Mouse (Mus musculus) liver, embryonic 14.5 days (tissue): ENCODE measurements around the gene Naaladl1. TPM values are rescaled to one million over a fixed set of nuclear protein-coding genes. Genes with fewer than 3 reads are reported as not detected.

Experiments
- ATAC-seq: fragments of 200-750 bp; cut with Nextera tagmentation; 2 replicates; pipeline ENCODE4 v1.8.0; 2017; ENCODE audit warnings: moderate number of reproducible peaks, mild to moderate bottlenecking, moderate library complexity; ENCODE audit not compliant: insufficient read depth
- DNase-seq, 3 experiments: peaks; one replicate each; pipeline ENCODE4 v3.0.0-alpha.2; 2012 to 2013; ENCODE audit warnings: low read depth in 3 of 3, low spot score in 3 of 3
- H3K27ac ChIP-seq: fragments of 300-500 bp; sonication (generic); 2 replicates; pipeline ENCODE4 v1.5.1; 2014; ENCODE audit warnings: moderate library complexity, mild to moderate bottlenecking, control low read depth, inconsistent platforms
- H3K27me3 ChIP-seq: fragments of 300-500 bp; sonication (generic); 2 replicates; pipeline ENCODE4 v1.6.1; 2014; ENCODE audit warnings: mild to moderate bottlenecking, low read length, moderate library complexity; ENCODE audit not compliant: control insufficient read depth, insufficient read depth
- H3K36me3 ChIP-seq: fragments of 300-500 bp; sonication (generic); replicated peaks from 2 replicates; pipeline ENCODE4 v1.6.1; 2014; ENCODE audit warnings: low read depth; ENCODE audit not compliant: control insufficient read depth, insufficient read depth
- H3K4me1 ChIP-seq, 2 experiments: fragments of 200-500 bp in 1 of 2; fragments of 300-500 bp in 1 of 2; sonication (generic) in 1 of 2; replicated peaks; 2 replicates each; pipeline ENCODE4 v1.6.1; 2012 to 2014; ENCODE audit warnings: antibody characterized with exemption in 1 of 2, inconsistent platforms in 1 of 2, low read length in 1 of 2; ENCODE audit not compliant: control insufficient read depth in 2 of 2, insufficient read depth in 2 of 2
- H3K4me2 ChIP-seq: fragments of 300-500 bp; sonication (generic); 2 replicates; pipeline ENCODE4 v1.6.1; 2014; ENCODE audit warnings: low read depth, mild to moderate bottlenecking, control low read depth, moderate library complexity
- H3K4me3 ChIP-seq, 2 experiments: fragments of 200-500 bp in 1 of 2; fragments of 300-500 bp in 1 of 2; sonication (generic) in 1 of 2; 2 replicates each; pipeline ENCODE4 v1.5.1; 2012 to 2014; ENCODE audit warnings: low read depth in 2 of 2, low read length in 2 of 2, mild to moderate bottlenecking in 2 of 2, control low read depth in 1 of 2, inconsistent platforms in 1 of 2, moderate library complexity in 1 of 2; ENCODE audit not compliant: insufficient read depth in 1 of 2
- H3K9ac ChIP-seq: fragments of 300-500 bp; sonication (generic); replicated peaks from 2 replicates; pipeline ENCODE4 v1.6.1; 2014; ENCODE audit warnings: mild to moderate bottlenecking, control low read depth, moderate library complexity
- H3K9me3 ChIP-seq: fragments of 300-500 bp; sonication (generic); 2 replicates; pipeline ENCODE4 v1.6.1; 2016; ENCODE audit warnings: low read length, mixed read lengths; ENCODE audit not compliant: control insufficient read depth
- CTCF ChIP-seq: IDR thresholded peaks from 2 replicates; pipeline ENCODE4 v1.5.1; 2016; ENCODE audit warnings: antibody characterized with exemption, low read depth, control low read depth
- EP300 ChIP-seq: IDR thresholded peaks from 2 replicates; pipeline ENCODE4 v1.6.1; 2016; ENCODE audit warnings: antibody characterized with exemption, low read depth
- WGBS: fragments of 180-500 bp; shearing (Covaris S2); extraction: QIAGEN DNeasy Blood & Tissue Kit; methylation state at CpG from one replicate; pipeline ENCODE4 v1.1.7; 2014; ENCODE audit not compliant: insufficient replicate concordance; 5-methylcytosine and 5-hydroxymethylcytosine counted together
- polyA plus RNA-seq, 2 experiments: library from polyadenylated mRNA; depleted of rRNA in 1 of 2; stranded (reverse) in 1 of 2; unstranded in 1 of 2; fragments of >200 nt; fragmentation: Nextera tagmentation in 1 of 2; extraction: Ambion mirVana in 1 of 2; gene quantifications; 2 replicates each; pipeline versions ENCODE4 v1.2.1 to v1.2.3; 2012 to 2014

The Naaladl1 gene
- polyA plus RNA-seq, 2 experiments = 1.1 to 4.3 TPM

DNA sequence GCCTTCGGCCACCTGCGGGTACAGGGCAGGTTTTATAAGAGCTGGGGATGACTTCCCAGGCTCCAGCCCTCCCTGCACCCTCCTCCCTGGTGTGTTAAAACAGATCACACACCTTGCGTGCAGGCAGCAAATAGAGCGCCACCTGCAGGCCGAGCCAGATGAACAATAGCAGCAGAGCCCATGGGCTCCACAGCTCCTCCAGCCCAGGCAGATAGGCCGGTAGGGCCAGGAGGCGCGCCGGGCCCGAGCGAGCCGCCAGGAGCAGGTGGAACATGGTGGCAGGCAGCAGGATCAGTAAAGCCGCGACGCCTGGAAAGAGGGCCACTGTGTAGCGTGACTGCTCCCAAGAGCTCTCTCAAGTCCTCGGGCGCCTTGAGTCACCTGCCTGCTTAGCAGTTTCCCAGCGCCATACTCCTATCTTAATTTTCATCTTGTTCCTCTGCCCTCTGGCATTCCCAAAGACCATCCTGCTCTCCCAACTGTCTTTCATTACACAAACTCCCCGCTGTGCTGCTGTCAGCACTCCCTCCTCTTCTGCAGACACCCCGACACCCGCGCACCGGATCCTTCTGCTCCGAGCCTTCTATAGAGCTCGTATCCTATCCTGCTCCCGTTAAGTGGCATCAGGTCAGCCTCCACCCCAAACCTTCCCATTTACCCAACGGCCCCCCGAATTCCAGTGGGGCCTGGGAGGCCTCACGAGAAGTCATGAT is 38.4 kb upstream of the Naaladl1 start:
- TF ChIP-seq CTCF = peak; percentile 97
- no peak for TF ChIP-seq EP300
- DNase-seq (peak; percentile 72 to 77 (median 74)), ATAC-seq (peak; percentile 69)
- Histone ChIP-seq H3K4me2 (peak overlapping the region; percentile 88), H3K27me3 (no peaks in the 10 kb centered on the region), H3K4me3 (peak overlapping the region; percentile 51 to 60), H3K36me3 (0 out of 2 replicates have a peak, but pooled peaks cover 3% of the 10 kb centered on the region), H3K27ac (peak overlapping the region; percentile 56), H3K4me1 (peaks cover 11 to 13% of the 10 kb centered on the region in 2 experiments), H3K9me3 (no peaks in the 10 kb centered on the region), H3K9ac (peak overlapping the region; percentile 58)
- WGBS = under 1% methylated on average over 30 of the region's 30 CpGs

- H3K4me1 ChIP-seq = peaks cover 5 to 7% of the 10 kb centered on the region in 2 experiments
- H3K27me3 ChIP-seq = no peaks in the 10 kb centered on the region
- peak within 1 kb of the TSS; percentile 56 for H3K27ac ChIP-seq
- peak within 1 kb of the TSS; percentile 58 for H3K9ac ChIP-seq
- peak within 1 kb of the TSS; percentile 51 to 60 for H3K4me3 ChIP-seq
- peak; percentile 86 for ATAC-seq
- DNase-seq = peak; percentile 80 to 84 (median 80)
- TF ChIP-seq CTCF (0 out of 2 replicates have a peak, but pooled peaks have one; percentile 11), EP300 (no peak)
- peak within 1 kb of the TSS; percentile 88 for H3K4me2 ChIP-seq
- 0 out of 2 replicates have a peak, but pooled peaks cover 3% of the 10 kb centered on the region for H3K36me3 ChIP-seq
- 17% methylated on average over 33 of the region's 33 CpGs for WGBS
- no peaks in the 10 kb centered on the region for H3K9me3 ChIP-seq
These were observed 37.7 kb upstream of the Naaladl1 start, which contains the start of gene Tm7sf2 for GRCm38 (mm10) chr19:6067724-6068415. Tm7sf2 (minus strand) TSS chr19:6068373.

GRCm38 (mm10) chr19:6068951-6069350 is 36.6 kb upstream of the Naaladl1 start:
- Histone ChIP-seq H3K9ac (no peak overlapping the region), H3K27ac (no peak overlapping the region), H3K27me3 (no peaks in the 10 kb centered on the region), H3K4me3 (no peak overlapping the region), H3K4me2 (no peak overlapping the region), H3K4me1 (peaks cover 5 to 7% of the 10 kb centered on the region in 2 experiments), H3K9me3 (no peaks in the 10 kb centered on the region), H3K36me3 (0 out of 2 replicates have a peak, but pooled peaks cover 3% of the 10 kb centered on the region)
- no peak for TF ChIP-seq EP300
- no peak; the same call in 1 of the 2 replicates for TF ChIP-seq CTCF
- no peak for ATAC-seq
- 67% methylated on average over 4 of the region's 4 CpGs for WGBS
- no peak for DNase-seq

- Histone ChIP-seq H3K9ac (no peak overlapping the region), H3K4me1 (peaks cover 5 to 7% of the 10 kb centered on the region in 2 experiments), H3K27ac (no peak overlapping the region), H3K36me3 (0 out of 2 replicates have a peak, but pooled peaks cover 3% of the 10 kb centered on the region), H3K4me3 (no peak overlapping the region), H3K27me3 (no peaks in the 10 kb centered on the region), H3K4me2 (no peak overlapping the region), H3K9me3 (no peaks in the 10 kb centered on the region)
- ATAC-seq = no peak
- WGBS = 80% methylated on average over 10 of the region's 10 CpGs
- TF ChIP-seq EP300 (no peak), CTCF (no peak)
- no peak for DNase-seq
These were observed 35.7 kb upstream of the Naaladl1 start for GRCm38 (mm10) chr19:6069851-6070250.
